Mouse (Mus musculus) heart, postnatal 25 days (tissue): Measurements from ENCODE around the gene Polr1c. TPM values are rescaled to one million over a fixed set of nuclear protein-coding genes. Genes with fewer than 3 reads are reported as not detected.

Experiments used
- DNase-seq: peaks from one replicate; pipeline ENCODE4 v3.0.0; 2022; ENCODE audit warnings: low spot score
- intact Hi-C: fragments of 180-260 bp; cut with DNase I; formaldehyde crosslinking; loops from one replicate; pipeline ENCODE4 v1.15.1; 2025
- total RNA-seq, 2 experiments: library from RNA; stranded (reverse); gene quantifications; 2 replicates each; pipeline ENCODE4 v1.2.3; 2021

Gene Polr1c
- 10 to 100 TPM; 20.9 to 26.1 TPM for total RNA-seq

GRCm38 (mm10) chr17:46247512-46248188 lies at the start of gene Polr1c, which contains the start of gene Yipf3:
Gene Polr1c (minus strand): TSS chr17:46248054.
Gene Yipf3 (plus strand): TSS chr17:46248080.
- intact Hi-C loops, result loop anchor here (2.0 kb wide), 1 partner anchor 135 kb away; the partner anchor contains the start of gene Zfp318
- DNase-seq, result peak; percentile 92

DNA sequence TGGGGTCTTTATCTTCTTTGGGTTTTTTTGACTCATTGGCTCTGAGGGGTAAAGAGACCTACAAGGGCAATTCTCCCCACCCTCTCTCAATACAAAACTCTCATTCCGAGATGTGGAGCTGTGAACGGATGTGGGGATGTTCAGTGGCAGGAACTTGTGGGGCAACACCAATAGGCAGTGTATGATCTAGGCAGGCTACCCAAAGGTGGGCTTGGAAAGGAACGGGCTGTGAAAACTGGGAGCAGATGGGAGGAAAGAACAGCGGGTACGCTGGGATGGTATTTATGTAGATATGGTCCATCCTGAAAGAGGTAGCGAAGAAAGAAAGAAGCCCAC lies 49.1 kb upstream of the Polr1c start:
- intact Hi-C loops, result loop anchor here (5.0 kb wide), 1 partner anchor 565 kb away; the partner anchor contains the start of gene 1600014C23Rik
- DNase-seq, result no peak

DNA sequence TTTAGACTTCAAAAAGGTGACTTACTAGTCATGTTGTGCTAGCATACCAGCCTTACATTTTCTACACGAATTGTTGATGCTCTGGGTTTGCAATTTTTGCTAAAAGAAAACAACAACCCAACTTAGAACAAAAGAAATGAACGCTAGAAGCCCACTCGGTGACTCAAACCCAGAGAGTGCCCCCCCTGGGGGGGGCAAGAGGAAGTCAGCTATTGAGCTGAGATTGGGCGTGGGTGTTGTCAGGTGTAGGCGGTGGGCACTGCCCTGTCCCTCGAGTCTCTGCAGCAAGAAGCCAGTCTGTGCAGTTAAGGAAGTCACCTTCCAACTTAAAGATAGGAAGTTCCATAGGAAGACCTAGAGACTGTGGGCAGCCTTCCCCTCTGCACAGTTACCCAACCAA lies 48.7 kb upstream of the Polr1c start:
- intact Hi-C loops, result loop anchor here (5.0 kb wide), 1 partner anchor 564 kb away; the partner anchor contains the start of gene 1600014C23Rik

GRCm38 (mm10) chr17:46287678-46288095 lies 39.8 kb upstream of the Polr1c start:
- intact Hi-C loops, result loop anchor here (2.0 kb wide), 1 partner anchor 15 kb away; no protein-coding TSS in a partner anchor
- peak; percentile 53 for DNase-seq

More for the DNA sequence above, 48.7 kb upstream of the Polr1c start:
- DNase-seq, result no peak

DNA sequence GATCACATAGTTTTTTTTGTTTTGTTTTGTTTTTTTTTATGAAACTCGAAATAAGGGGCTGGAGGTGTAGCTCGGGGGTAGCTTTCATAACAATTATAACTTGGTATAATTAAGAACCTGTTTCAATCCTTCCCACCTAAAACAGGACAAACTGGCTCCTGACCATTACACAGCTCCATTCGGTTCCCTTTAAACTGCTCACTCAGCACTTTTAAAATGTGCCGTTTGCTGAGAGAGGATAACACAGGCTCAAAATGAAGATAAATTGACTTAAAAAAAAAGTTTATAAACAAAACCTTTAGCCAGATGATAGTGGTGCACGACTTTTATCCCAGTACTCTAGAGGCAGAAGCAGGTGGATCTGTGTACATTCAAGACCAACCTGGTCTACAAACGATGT lies 37.6 kb upstream of the Polr1c start:
- intact Hi-C loops, result no loop called here
- DNase-seq, result no peak

GRCm38 (mm10) chr17:46284653-46285052 lies 36.8 kb upstream of the Polr1c start:
- DNase-seq, result no peak
- intact Hi-C loops, result no loop called here

- no peak for DNase-seq
- intact Hi-C loops, result no loop called here
These were observed 36.1 kb upstream of the Polr1c start for GRCm38 (mm10) chr17:46283911-46284310.

- intact Hi-C loops, result no loop called here
- no peak for DNase-seq
These were observed 35.3 kb upstream of the Polr1c start for GRCm38 (mm10) chr17:46283140-46283539.

- DNase-seq, result peak; percentile 73
- intact Hi-C loops, result no loop called here
These were observed 34.7 kb upstream of the Polr1c start, which contains the start of gene Tjap1 for GRCm38 (mm10) chr17:46282483-46283123. Gene Tjap1 (minus strand): TSS chr17:46283026.

DNA sequence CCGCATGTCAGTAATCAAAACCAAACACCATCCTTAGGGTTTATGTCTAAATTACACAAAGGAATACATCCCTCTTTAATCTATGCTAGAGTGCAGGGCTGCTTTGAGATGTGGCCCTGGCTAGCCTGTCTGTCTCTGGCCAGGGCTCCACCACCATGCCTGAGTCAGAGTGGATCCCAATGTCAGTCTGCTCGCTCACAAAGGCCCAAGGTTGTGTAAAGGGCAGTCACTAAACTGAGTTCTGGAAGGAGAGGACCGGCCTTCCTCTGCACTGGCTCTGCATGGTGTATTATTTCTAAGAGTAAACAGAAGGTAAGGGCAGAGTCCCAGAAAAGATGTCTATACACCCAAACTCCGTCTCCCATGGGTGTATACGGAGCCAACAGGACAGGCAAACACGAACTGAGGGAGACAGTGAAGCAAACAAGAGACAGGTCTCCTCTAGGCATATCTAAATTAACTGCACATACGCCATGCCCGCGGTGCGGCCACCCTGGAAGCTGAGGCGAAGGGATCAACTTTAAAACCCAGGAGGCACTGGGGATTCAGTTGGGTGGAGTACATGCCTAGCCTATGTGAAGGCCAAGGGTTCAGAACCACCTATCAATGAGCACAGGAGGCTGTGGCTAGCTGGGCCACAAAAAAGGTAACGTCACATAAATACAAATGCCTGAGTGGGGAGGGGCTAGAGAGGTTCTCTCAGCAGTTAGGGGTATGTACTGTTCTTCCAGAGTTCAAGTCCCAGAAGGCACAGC lies 30.3 kb upstream of the Polr1c start:
- DNase-seq, result no peak
- intact Hi-C loops, result no loop called here

DNA sequence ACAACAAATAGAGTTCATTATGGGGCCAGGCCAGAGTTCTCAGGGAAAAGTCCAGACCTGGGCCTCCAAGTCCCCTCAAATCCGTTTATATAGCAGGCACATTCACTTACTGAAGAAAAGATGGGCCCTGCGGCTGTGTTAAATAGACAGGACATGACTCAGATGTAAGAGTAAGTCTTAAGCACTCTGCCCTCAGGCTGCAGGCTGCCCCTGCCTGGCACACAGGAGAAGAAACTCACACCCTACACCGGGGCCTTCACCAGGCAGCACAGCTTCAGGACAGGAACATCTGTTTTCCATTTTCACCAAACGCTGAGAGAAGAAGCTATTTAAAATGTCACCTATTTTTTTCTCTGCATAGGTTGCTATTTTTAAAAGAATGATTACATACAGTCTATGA lies 29.7 kb upstream of the Polr1c start:
- no peak for DNase-seq
- intact Hi-C loops, result no loop called here

DNA sequence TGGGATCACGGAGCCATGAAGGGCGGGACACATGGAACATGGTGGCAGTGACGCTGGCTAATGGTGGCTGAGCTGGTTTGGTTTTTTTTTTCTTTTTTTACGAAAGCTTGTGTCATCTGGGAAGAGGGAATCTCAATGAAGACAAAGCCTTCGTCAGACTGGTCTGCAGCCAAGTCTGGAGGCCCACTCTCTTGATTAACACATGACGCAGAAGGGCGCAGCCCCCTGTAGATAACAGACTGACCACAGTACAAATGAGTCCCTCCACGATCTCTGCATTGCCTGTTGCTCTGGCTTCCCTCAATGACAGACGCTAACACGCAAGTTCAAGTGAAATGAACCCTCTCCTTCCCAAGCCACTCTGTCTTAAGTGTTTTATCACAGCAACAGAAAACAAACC lies 27.7 kb upstream of the Polr1c start:
- intact Hi-C loops, result no loop called here
- DNase-seq, result no peak

DNA sequence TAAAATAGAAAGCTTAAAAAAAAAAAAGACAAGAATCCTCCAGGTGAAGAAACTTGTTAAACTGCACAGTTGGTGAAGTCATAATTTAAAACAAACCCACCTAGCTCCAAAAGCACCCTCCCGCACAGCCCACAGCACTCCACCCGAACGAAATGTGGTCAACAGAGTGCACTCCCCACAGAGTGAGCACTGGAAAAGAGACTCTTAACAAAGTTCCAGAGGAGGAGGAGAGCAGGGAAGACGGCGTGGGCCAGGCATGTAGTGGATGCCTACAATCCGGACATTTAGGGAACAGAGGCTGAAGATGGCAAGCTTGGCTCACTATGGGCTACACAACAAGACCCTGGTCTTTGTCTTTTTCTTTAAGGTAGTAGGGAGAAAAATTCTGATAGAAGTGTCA lies 27.2 kb upstream of the Polr1c start:
- intact Hi-C loops, result no loop called here

DNA sequence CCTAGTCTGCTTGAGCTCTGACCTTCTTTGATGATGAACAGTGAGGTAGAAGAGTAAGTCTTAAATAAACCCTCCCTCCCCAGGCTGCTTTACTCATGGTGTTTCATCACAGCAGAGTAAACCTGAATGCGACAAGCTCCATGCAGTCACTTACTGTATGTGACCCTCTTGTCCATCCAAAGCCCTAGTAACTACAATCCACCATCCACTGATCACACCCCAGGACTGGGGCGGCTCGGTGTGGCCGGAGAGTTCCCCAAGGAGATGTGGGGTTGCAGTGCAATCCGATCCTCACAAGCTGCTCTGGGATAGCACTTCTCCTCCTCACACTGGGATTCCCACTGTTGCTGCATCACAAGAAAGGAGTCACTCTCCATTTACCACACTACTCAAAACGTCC lies 26.6 kb upstream of the Polr1c start:
- intact Hi-C loops, result no loop called here
- DNase-seq, result no peak

More for the DNA sequence above, 27.2 kb upstream of the Polr1c start:
- no peak for DNase-seq

DNA sequence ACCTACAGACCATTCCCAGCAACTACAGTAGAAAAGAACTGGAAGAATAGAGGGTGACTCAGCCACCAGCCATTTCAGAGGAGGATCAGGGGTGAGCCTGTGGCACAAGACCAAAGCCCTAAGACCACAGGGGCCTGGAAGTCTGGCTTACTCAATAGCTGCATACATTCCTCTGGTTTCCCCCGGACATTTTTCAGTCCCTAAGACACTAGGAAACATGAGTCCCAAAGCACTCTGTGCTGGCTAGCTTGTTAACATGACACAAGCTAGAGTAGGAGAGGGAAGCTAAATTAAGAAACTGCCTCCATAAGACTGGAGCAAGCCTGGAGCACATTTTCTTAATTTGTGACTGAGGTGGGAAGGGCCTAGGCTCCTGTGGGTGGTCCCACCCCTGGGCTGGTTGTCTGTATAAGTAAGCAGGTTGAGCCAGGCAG lies 26.0 kb upstream of the Polr1c start:
- DNase-seq, result no peak
- intact Hi-C loops, result loop anchor here (2.0 kb wide), 1 partner anchor 15 kb away; no protein-coding TSS in a partner anchor

GRCm38 (mm10) chr17:46272675-46273074 lies 24.8 kb upstream of the Polr1c start:
- no peak for DNase-seq
- intact Hi-C loops, result loop anchor here (2.0 kb wide), 1 partner anchor 16 kb away; no protein-coding TSS in a partner anchor

GRCm38 (mm10) chr17:46272058-46272457 lies 24.2 kb upstream of the Polr1c start:
- no peak for DNase-seq
- intact Hi-C loops, result loop anchor here (2.0 kb wide), 1 partner anchor 17 kb away; no protein-coding TSS in a partner anchor

DNA sequence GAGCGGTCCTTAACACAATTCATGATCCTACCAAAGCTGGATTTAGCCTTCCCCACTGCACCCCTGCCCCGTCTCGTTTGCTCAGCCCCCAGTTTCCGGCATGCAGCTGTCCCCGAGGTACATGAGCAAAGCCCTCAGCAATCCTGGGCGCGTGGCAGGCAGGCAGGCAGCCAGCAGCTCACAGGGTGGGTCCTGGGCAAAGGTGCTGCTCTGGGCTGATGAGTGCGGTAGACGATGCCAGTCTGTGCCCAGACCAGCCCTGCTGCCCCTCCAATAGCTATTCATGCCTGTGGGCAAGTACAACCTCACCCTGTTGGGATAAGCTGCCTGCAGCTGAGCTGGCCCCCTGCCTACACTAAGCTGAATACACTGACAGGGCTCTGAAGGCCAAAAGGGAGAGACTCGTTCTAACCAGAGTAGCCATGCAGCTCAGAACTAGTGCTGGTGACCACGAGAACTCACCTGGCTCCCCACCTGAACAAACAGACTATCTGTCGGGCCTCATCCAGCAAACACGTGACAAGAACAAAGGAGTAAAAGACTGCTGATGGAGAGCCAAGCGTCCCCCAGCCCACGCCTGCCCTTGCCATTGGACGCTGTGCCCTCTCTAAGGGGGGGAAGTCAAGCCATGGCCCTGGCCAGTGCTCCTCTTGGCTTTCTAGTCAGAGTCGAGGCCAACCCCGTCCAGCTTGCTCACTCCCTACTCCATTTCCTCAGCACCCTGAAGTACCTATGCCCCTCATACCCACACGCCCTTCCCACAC lies 22.1 kb upstream of the Polr1c start:
- DNase-seq, result no peak
- intact Hi-C loops, result loop anchor here (5.0 kb wide), 1 partner anchor 242 kb away; no protein-coding TSS in a partner anchor

DNA sequence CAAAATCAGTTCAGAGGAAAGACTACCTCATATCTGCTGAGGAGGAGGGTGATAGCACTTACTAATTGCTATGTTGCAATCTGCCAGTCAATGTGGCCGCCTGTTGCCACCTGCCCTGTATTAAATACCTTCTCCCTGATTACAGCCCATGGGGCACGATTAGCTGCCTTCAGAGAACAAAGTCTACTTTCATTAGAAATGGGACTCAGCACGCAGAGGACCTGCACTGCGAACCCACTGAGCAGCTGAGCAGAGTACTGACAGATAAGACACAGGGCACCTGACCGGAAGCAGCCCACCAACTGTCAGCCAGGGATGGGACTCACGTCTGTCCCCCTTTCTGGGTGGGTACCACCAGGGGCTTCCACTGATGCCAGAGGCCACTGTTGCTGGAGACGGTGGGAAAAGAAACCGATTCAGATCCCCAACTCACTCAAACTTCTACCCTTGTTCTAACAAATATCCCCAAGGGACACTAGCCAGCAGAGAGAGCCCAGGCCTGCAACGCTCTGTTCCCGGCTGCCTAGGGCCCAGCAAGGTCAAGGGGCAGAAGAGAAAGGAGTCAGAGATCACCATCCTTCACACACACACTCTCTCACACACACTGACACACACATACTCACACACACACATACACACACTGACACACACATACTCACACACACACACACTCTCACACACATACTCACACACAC lies 20.3 kb upstream of the Polr1c start:
- DNase-seq, result no peak
- intact Hi-C loops, result loop anchor here (5.0 kb wide), 1 partner anchor 244 kb away; no protein-coding TSS in a partner anchor
